Mouse (Mus musculus) bone marrow, adult 2 months (tissue): ENCODE results near the gene Rps6ka4.

Experiments used
- CTCF ChIP-seq: fragments of 200-500 bp; IDR thresholded peaks from 2 replicates; pipeline ENCODE4 v1.5.1; 2011; ENCODE audit warnings: low read length, control low read depth; ENCODE audit not compliant: control insufficient read depth, insufficient read depth
- POLR2A ChIP-seq: fragments of 200-500 bp; IDR thresholded peaks from 2 replicates; pipeline ENCODE4 v1.6.1; 2011; ENCODE audit warnings: low read depth, mild to moderate bottlenecking, control low read depth, low read length, borderline replicate concordance; ENCODE audit not compliant: control insufficient read depth

- TF ChIP-seq CTCF: no peak
- no peak for TF ChIP-seq POLR2A
Observed at GRCm38 (mm10) chr19:6851497-6851896, 11.1 kb upstream of the Rps6ka4 start.
